Mouse (Mus musculus) liver, postnatal 0 days (tissue): ENCODE measurements around the gene Trim7. TPM values are rescaled to one million over a fixed set of nuclear protein-coding genes. Genes with fewer than 3 reads are reported as not detected.
A peak's percentile ranks its signal among the peaks of the same experiment; 100 is the strongest.
"Not testable (repeated sequence)": the region's sequence is repeated elsewhere in the genome, so short reads cannot be mapped to it uniquely, and the experiment has no call there.

Experiments
- ATAC-seq: fragments of 200-750 bp; cut with Nextera tagmentation; 2 replicates; pipeline ENCODE4 v1.8.0; 2017; ENCODE audit warnings: mild to moderate bottlenecking, moderate library complexity
- DNase-seq: peaks from one replicate; pipeline ENCODE4 v3.0.0-alpha.2; 2016
- H3K27ac ChIP-seq: fragments of 300-500 bp; sonication (generic); 2 replicates; pipeline ENCODE4 v1.5.1; 2014; ENCODE audit warnings: antibody characterized with exemption, moderate library complexity, mild to moderate bottlenecking, low read depth
- H3K27me3 ChIP-seq: fragments of 300-500 bp; sonication (generic); 2 replicates; pipeline ENCODE4 v1.6.1; 2014; ENCODE audit warnings: low read length, control low read depth, mixed read lengths; ENCODE audit not compliant: insufficient read depth
- H3K36me3 ChIP-seq: fragments of 300-500 bp; sonication (generic); replicated peaks from 2 replicates; pipeline ENCODE4 v1.6.1; 2014; ENCODE audit warnings: mild to moderate bottlenecking, control low read depth, low read length, moderate library complexity, mixed read lengths; ENCODE audit not compliant: insufficient read depth
- H3K4me1 ChIP-seq: fragments of 300-500 bp; sonication (generic); 2 replicates; pipeline ENCODE4 v1.6.1; 2014; ENCODE audit warnings: antibody characterized with exemption, mild to moderate bottlenecking, control low read depth; ENCODE audit not compliant: insufficient read depth
- H3K4me2 ChIP-seq: fragments of 300-500 bp; sonication (generic); 2 replicates; pipeline ENCODE4 v1.6.1; 2014; ENCODE audit warnings: low read depth, mild to moderate bottlenecking, low read length, moderate library complexity, mixed read lengths
- H3K4me3 ChIP-seq: fragments of 300-500 bp; sonication (generic); 2 replicates; pipeline ENCODE4 v1.5.1; 2014; ENCODE audit warnings: low read depth, low read length
- H3K9ac ChIP-seq: fragments of 300-500 bp; sonication (generic); replicated peaks from 2 replicates; pipeline ENCODE4 v1.6.1; 2014; ENCODE audit warnings: mild to moderate bottlenecking, moderate library complexity
- H3K9me3 ChIP-seq: fragments of 300-500 bp; sonication (generic); 2 replicates; pipeline ENCODE4 v1.6.1; 2016; ENCODE audit warnings: mild to moderate bottlenecking, control low read depth, low read length, mixed read lengths
- CTCF ChIP-seq: sonication (generic); IDR thresholded peaks from 2 replicates; pipeline ENCODE4 v1.5.1; 2016; ENCODE audit warnings: antibody characterized with exemption, low read depth
- EP300 ChIP-seq: IDR thresholded peaks from 2 replicates; pipeline ENCODE4 v1.6.1; 2016; ENCODE audit warnings: antibody characterized with exemption, low read depth, mild to moderate bottlenecking
- WGBS: fragments of 180-500 bp; shearing (Covaris S2); extraction: QIAGEN DNeasy Blood & Tissue Kit; methylation state at CpG from one replicate; pipeline ENCODE4 v1.1.7; 2014; ENCODE audit not compliant: insufficient replicate concordance; 5-methylcytosine and 5-hydroxymethylcytosine counted together
- polyA plus RNA-seq: library from polyadenylated mRNA; unstranded; fragments of >200 nt; fragmentation: Nextera tagmentation; extraction: Ambion mirVana; gene quantifications from 2 replicates; pipeline ENCODE4 v1.2.1, GENCODE M21; 2015

The Trim7 gene
- polyA plus RNA-seq, 1 experiment from 2014 or later: 0.48 TPM

GRCm38 (mm10) chr11:48871817-48872541 is 46.0 kb downstream of the Trim7 start:
- H3K27me3 ChIP-seq: no peaks in the 10 kb centered on the region
- peak overlapping the region; percentile 92 for H3K27ac ChIP-seq
- peak overlapping the region; percentile 71 for H3K4me3 ChIP-seq
- H3K36me3 ChIP-seq: peaks cover 12% of the 10 kb centered on the region
- TF ChIP-seq EP300 (0 out of 2 replicates have a peak, but pooled peaks have one; percentile 20), CTCF (no peak)
- 2% methylated on average over 17 of the region's 17 CpGs for WGBS
- H3K4me2 ChIP-seq: peak overlapping the region; percentile 72
- DNase-seq (peak; percentile 61), ATAC-seq (peak; percentile 26)
- peaks cover 35% of the 10 kb centered on the region for H3K4me1 ChIP-seq
- H3K9ac ChIP-seq: peak overlapping the region; percentile 79
- no peaks in the 10 kb centered on the region for H3K9me3 ChIP-seq

GRCm38 (mm10) chr11:48872695-48873300 is 46.9 kb downstream of the Trim7 start:
- Histone ChIP-seq H3K36me3 (peaks cover 4% of the 10 kb centered on the region; the same call in 1 of the 2 replicates), H3K9me3 (no peaks in the 10 kb centered on the region), H3K4me2 (peak overlapping the region; percentile 72), H3K4me3 (peak overlapping the region; percentile 71), H3K27me3 (no peaks in the 10 kb centered on the region), H3K9ac (peak overlapping the region; percentile 79), H3K27ac (peak overlapping the region; percentile 92), H3K4me1 (peaks cover 35% of the 10 kb centered on the region)
- ATAC-seq (peak; percentile 10; the same call in 1 of the 2 replicates), DNase-seq (peak; percentile 33)
- WGBS: 49% methylated on average over 7 of the region's 7 CpGs
- no peak for TF ChIP-seq CTCF
- no peak for TF ChIP-seq EP300

GRCm38 (mm10) chr11:48873591-48874290 is 47.8 kb downstream of the Trim7 start:
- H3K36me3 ChIP-seq: no peaks in the 10 kb centered on the region; the same call in 1 of the 2 replicates
- peak overlapping the region; percentile 72 for H3K4me2 ChIP-seq
- 40% methylated on average over 10 of the region's 10 CpGs for WGBS
- peak; percentile 88 for TF ChIP-seq EP300
- TF ChIP-seq CTCF: peak; percentile 35
- peak overlapping the region; percentile 79 for H3K9ac ChIP-seq
- DNase-seq: peak; percentile 55
- H3K9me3 ChIP-seq: no peaks in the 10 kb centered on the region
- H3K4me1 ChIP-seq: peaks cover 28% of the 10 kb centered on the region
- peak; percentile 71 for ATAC-seq
- H3K27me3 ChIP-seq: no peaks in the 10 kb centered on the region
- H3K27ac ChIP-seq: peak overlapping the region; percentile 92
- H3K4me3 ChIP-seq: peak overlapping the region; percentile 71

GRCm38 (mm10) chr11:48874465-48874864 is 48.5 kb downstream of the Trim7 start:
- peak; percentile 70 for DNase-seq
- WGBS: 1% methylated on average over 4 of the region's 4 CpGs
- Histone ChIP-seq H3K4me3 (no peak overlapping the region), H3K9ac (no peak overlapping the region), H3K4me2 (peak overlapping the region; percentile 72), H3K9me3 (no peaks in the 10 kb centered on the region), H3K27ac (peak overlapping the region; percentile 92), H3K36me3 (no peaks in the 10 kb centered on the region), H3K27me3 (no peaks in the 10 kb centered on the region), H3K4me1 (peaks cover 22% of the 10 kb centered on the region)
- peak; percentile 40; the same call in 1 of the 2 replicates for TF ChIP-seq EP300
- TF ChIP-seq CTCF: peak; percentile 89
- no peak for ATAC-seq

GRCm38 (mm10) chr11:48875343-48875837 is 49.5 kb downstream of the Trim7 start:
- DNase-seq, H3K4me2 ChIP-seq, H3K9ac ChIP-seq, H3K9me3 ChIP-seq, H3K4me3 ChIP-seq, H3K27me3 ChIP-seq, ATAC-seq, H3K36me3 ChIP-seq, H3K27ac ChIP-seq: not testable (repeated sequence)
- peaks cover 22% of the 10 kb centered on the region for H3K4me1 ChIP-seq
- WGBS: 80% methylated on average over 1 of the region's 1 CpGs

GRCm38 (mm10) chr11:48876680-48877079 is 50.7 kb downstream of the Trim7 start:
- ATAC-seq: no peak
- Histone ChIP-seq H3K36me3 (no peaks in the 10 kb centered on the region), H3K9me3 (no peaks in the 10 kb centered on the region), H3K27ac (no peak overlapping the region), H3K4me1 (peaks cover 22% of the 10 kb centered on the region), H3K4me3 (no peak overlapping the region), H3K27me3 (no peaks in the 10 kb centered on the region), H3K9ac (no peak overlapping the region), H3K4me2 (no peak overlapping the region)
- WGBS: 97% methylated on average over 1 of the region's 1 CpGs
- no peak for TF ChIP-seq EP300
- TF ChIP-seq CTCF: 0 out of 2 replicates have a peak, but pooled peaks have one; percentile 11
- DNase-seq: no peak
